Mouse (Mus musculus) forebrain, embryonic 14.5 days (tissue): ENCODE results near the gene Parp2. TPM values are rescaled to one million over a fixed set of nuclear protein-coding genes. Genes with fewer than 3 reads are reported as not detected.
"Not testable (repeated sequence)": the region's sequence is repeated elsewhere in the genome, so short reads cannot be mapped to it uniquely, and the experiment has no call there.

ENCODE experiments used
- ATAC-seq: fragments of 200-750 bp; cut with Nextera tagmentation; 2 replicates; pipeline ENCODE4 v1.8.0; 2017; ENCODE audit warnings: mild to moderate bottlenecking, moderate library complexity
- DNase-seq: peaks from one replicate; pipeline ENCODE4 v3.0.0-alpha.2; 2015; ENCODE audit warnings: low spot score
- H3K27ac ChIP-seq: fragments of 300-500 bp; sonication (generic); 2 replicates; pipeline ENCODE4 v1.5.1; 2014; ENCODE audit warnings: low read depth, mild to moderate bottlenecking, control low read depth, low read length, moderate library complexity
- H3K27me3 ChIP-seq: fragments of 300-500 bp; sonication (generic); replicated peaks from 2 replicates; pipeline ENCODE4 v1.6.1; 2014; ENCODE audit warnings: low read length, control low read depth, mixed read lengths; ENCODE audit not compliant: control insufficient read depth, insufficient read depth
- H3K36me3 ChIP-seq: fragments of 300-500 bp; sonication (generic); 2 replicates; pipeline ENCODE4 v1.6.1; 2014; ENCODE audit warnings: low read length, control low read depth; ENCODE audit not compliant: control insufficient read depth, insufficient read depth
- H3K4me1 ChIP-seq: fragments of 300-500 bp; sonication (generic); 2 replicates; pipeline ENCODE4 v1.6.1; 2014; ENCODE audit warnings: antibody characterized with exemption, low read length, control low read depth; ENCODE audit not compliant: control insufficient read depth, insufficient read depth
- H3K4me2 ChIP-seq: fragments of 300-500 bp; sonication (generic); 2 replicates; pipeline ENCODE4 v1.6.1; 2014; ENCODE audit warnings: mild to moderate bottlenecking, control low read depth, low read length
- H3K4me3 ChIP-seq: fragments of 300-500 bp; sonication (generic); 2 replicates; pipeline ENCODE4 v1.5.1; 2014; ENCODE audit warnings: low read depth, low read length, control low read depth
- H3K9ac ChIP-seq: fragments of 300-500 bp; sonication (generic); 2 replicates; pipeline ENCODE4 v1.6.1; 2014; ENCODE audit warnings: mild to moderate bottlenecking, low read length, control low read depth, moderate library complexity
- H3K9me3 ChIP-seq: fragments of 300-500 bp; sonication (generic); replicated peaks from 2 replicates; pipeline ENCODE4 v1.6.1; 2016; ENCODE audit warnings: low read length, control low read depth, mixed read lengths; ENCODE audit not compliant: control insufficient read depth
- WGBS: fragments of 180-500 bp; shearing (Covaris S2); extraction: QIAGEN DNeasy Blood & Tissue Kit; methylation state at CpG from one replicate; pipeline ENCODE4 v1.1.7; 2014; 5-methylcytosine and 5-hydroxymethylcytosine counted together
- polyA plus RNA-seq: library from polyadenylated mRNA; unstranded; fragments of >200 nt; fragmentation: Nextera tagmentation; extraction: Ambion mirVana; gene quantifications from 2 replicates; pipeline ENCODE4 v1.2.1, GENCODE M21; 2014

The Parp2 gene
- polyA plus RNA-seq, 1 experiment from 2014 or later: 58.7 TPM

DNA sequence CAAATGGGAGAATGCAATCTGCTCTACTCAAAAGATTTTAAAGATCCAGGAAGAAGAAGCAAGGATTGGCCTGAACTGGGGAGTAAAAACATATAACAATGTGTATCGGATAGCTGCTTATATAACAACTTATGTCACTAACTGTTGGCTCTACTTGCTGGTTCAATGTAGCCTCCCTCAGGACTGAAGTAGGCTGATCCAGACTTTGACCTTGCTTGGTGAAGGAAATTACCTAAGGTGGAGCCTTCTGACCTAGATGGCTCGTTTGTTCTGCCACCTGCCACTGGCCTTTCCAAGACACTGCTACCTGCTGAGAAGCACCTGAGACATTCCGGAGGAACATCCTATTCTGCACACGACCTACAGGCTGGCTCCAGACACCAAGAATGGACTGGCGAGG is 48.1 kb downstream of the Parp2 start:
- ATAC-seq (no peak), DNase-seq (no peak)
- no peaks in the 10 kb centered on the region for H3K9me3 ChIP-seq
- WGBS: 88% methylated on average over 5 of the region's 5 CpGs
- H3K4me2 ChIP-seq: no peak overlapping the region
- no peak overlapping the region for H3K9ac ChIP-seq
- no peaks in the 10 kb centered on the region for H3K4me1 ChIP-seq
- no peaks in the 10 kb centered on the region for H3K36me3 ChIP-seq
- H3K27me3 ChIP-seq: no peaks in the 10 kb centered on the region
- H3K27ac ChIP-seq: no peak overlapping the region
- H3K4me3 ChIP-seq: no peak overlapping the region

DNA sequence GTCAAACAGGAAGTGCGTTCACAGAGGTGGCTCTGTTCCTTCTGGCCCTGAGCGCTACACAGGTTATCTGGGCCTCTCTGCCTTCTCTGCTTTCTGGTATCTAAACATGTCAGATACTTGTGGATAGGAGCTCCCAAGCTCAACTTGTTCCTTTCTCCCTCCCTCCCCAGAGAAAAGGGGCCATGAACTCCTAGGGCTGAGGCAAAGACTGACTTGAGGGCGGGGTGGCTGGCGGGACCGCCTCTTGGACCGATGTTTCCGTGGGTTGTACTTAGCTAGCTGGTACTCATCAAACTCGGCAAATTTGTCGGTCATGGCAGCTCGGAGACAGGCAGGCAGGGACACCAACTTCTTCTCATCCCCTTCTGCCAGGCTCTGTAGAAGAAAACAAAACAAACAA is 55.0 kb downstream of the Parp2 start:
- no peaks in the 10 kb centered on the region for H3K9me3 ChIP-seq
- no peak for ATAC-seq
- DNase-seq: no peak
- H3K4me1 ChIP-seq: no peaks in the 10 kb centered on the region
- H3K4me2 ChIP-seq: no peak overlapping the region
- no peak overlapping the region for H3K9ac ChIP-seq
- 93% methylated on average over 10 of the region's 10 CpGs for WGBS
- no peaks in the 10 kb centered on the region for H3K36me3 ChIP-seq
- H3K4me3 ChIP-seq: no peak overlapping the region
- no peaks in the 10 kb centered on the region for H3K27me3 ChIP-seq
- H3K27ac ChIP-seq: no peak overlapping the region

DNA sequence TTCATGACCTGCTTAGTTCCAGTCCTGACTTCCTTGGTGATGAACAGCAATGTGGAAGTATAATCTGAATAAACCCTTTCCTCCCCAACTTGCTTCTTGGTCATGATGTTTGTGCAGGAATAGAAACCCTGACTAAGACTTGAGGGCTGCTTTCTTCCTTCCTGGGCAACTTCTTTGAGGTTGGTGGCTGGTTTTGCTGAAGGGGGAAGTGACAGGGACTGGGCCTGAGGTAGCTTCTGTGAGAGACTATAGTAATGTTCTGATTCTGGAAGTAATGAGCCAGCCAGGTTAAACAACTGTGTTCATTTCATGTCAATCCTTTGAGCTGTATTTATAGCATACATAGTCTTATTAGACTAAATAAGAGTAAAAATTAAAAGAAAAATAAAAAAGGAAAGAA is 57.4 kb downstream of the Parp2 start:
- not testable (repeated sequence) for H3K9me3 ChIP-seq, H3K36me3 ChIP-seq, H3K27me3 ChIP-seq, H3K4me1 ChIP-seq, DNase-seq, H3K4me3 ChIP-seq, H3K9ac ChIP-seq, H3K27ac ChIP-seq, H3K4me2 ChIP-seq, ATAC-seq

DNA sequence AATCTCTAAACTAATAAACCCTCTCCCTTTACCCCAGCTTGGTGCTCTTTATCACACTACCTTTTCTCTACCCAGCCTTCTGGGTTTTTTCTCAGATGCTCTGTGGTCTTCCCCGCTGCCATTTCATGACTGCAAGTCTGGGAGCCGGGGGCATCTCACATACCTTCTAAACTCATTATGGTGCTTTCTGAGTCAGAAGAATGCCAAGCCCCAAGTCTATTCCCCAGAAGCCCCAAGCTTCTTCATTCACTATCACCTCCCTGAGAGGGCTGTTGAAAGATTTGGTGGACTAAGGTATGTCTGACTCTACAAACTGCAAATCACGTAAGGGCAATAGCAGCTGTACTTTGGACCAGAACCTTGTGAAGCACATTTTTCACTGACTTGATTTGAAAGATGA is 59.3 kb downstream of the Parp2 start:
- 98% methylated on average over 3 of the region's 3 CpGs for WGBS
- ATAC-seq (no peak), DNase-seq (no peak)
- Histone ChIP-seq H3K9me3 (no peaks in the 10 kb centered on the region), H3K27ac (no peak overlapping the region), H3K4me3 (no peak overlapping the region), H3K4me2 (no peak overlapping the region), H3K27me3 (no peaks in the 10 kb centered on the region), H3K4me1 (peaks cover 3% of the 10 kb centered on the region; the same call in 1 of the 2 replicates), H3K36me3 (no peaks in the 10 kb centered on the region), H3K9ac (no peak overlapping the region)

DNA sequence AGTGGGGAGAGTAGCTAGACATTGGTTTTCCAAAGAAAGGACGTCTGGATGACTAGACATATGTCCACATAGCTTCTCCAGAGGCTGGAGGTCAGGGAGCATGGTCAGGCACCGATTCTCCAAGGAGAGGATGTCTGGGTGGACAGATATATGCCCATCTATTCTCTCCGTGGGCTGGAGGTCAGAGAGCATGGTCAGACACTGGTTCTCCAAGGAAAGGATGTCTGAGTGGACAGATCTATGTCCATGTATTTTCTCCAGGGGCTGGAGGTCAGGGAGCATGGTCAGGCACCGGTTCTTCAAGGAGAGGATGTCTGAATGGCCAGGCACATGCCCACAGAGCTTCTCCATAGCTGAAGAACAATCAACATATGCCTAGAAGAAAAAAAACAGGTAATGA is 60.6 kb downstream of the Parp2 start:
- no peaks in the 10 kb centered on the region for H3K9me3 ChIP-seq
- no peak overlapping the region for H3K4me3 ChIP-seq
- WGBS: 83% methylated on average over 4 of the region's 4 CpGs
- no peak for DNase-seq
- no peaks in the 10 kb centered on the region for H3K27me3 ChIP-seq
- ATAC-seq: no peak
- H3K9ac ChIP-seq: no peak overlapping the region
- H3K4me1 ChIP-seq: peaks cover 3% of the 10 kb centered on the region; the same call in 1 of the 2 replicates
- H3K36me3 ChIP-seq: no peaks in the 10 kb centered on the region
- H3K4me2 ChIP-seq: no peak overlapping the region
- no peak overlapping the region for H3K27ac ChIP-seq

DNA sequence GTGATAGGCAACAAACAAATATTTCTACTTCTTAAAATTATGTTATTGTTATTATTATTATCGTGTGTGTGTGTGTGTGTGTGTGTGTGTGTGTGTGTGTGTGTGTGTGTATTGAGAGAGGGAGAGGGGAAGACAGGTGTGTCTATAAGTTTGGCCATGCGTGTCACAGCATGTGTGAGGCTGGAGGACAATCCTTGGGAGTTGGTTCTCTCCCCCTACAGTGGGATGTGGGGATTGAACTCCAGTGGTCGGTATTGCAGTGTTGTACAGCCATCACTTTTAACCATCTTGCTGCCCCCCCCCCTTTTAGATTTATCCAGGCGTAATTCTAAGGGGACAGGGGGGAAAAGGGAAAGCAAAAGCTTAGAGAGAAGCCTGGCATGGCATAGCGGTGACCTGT is 61.0 kb downstream of the Parp2 start:
- Histone ChIP-seq H3K4me1 (peaks cover 3% of the 10 kb centered on the region; the same call in 1 of the 2 replicates), H3K9me3 (no peaks in the 10 kb centered on the region), H3K4me2 (no peak overlapping the region), H3K9ac (no peak overlapping the region), H3K36me3 (no peaks in the 10 kb centered on the region), H3K27me3 (no peaks in the 10 kb centered on the region), H3K27ac (no peak overlapping the region), H3K4me3 (no peak overlapping the region)
- ATAC-seq: no peak
- 88% methylated on average over 5 of the region's 5 CpGs for WGBS
- DNase-seq: no peak

DNA sequence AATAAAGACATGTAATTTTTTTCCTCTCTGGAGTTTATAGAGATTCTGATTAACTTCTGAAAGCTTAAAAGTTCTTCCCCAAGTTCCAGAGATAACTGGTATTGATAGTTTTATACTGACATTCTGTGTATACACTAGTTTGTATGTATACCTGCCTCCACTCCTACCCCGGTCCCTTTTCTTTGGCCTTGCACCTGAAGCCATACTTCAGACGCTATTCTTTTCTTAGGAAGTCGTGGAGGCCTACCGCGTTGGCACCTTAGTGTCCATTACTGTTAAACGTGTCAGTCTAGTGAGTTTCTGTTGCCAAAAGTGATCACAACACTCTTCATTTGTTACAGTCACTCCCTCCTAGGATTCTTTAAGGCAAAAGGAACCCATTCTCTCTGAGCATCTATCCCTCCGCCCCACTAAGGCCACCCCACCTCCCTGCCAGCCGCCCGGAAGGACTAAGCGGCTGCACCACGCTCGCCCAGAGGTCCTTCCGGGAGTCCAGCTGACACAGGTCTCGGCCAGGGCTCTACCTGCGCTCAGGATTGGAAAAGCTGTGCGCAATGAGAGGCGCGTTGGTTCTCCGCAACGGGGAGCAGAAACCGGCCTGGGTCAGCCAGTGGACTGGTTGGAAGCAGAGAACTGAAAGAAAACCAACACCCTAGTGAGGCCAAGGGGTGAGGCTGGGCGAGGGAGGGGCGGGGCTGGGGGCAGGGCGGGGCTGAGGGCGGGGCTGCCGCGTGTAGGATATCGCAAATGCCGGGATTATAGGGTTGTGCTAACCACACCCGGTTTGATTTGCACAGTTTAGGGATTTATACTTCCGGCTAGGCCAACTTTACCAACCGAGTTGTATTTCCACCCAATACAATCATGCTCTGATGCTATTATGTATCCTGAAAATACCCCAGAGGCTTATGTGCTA is 62.5 kb downstream of the Parp2 start, which contains the start of gene Tep1:
Gene Tep1 (minus strand): TSS at position 672 of the 916 bp plus-strand sequence.
- ATAC-seq: peak; percentile 89
- Histone ChIP-seq H3K9me3 (no peaks in the 10 kb centered on the region), H3K9ac (peak within 1 kb of the TSS; percentile 50), H3K4me2 (peak within 1 kb of the TSS; percentile 54), H3K4me1 (peaks cover 3% of the 10 kb centered on the region; the same call in 1 of the 2 replicates), H3K4me3 (peak within 1 kb of the TSS; percentile 31), H3K27ac (no peak within 1 kb of the TSS), H3K27me3 (no peaks in the 10 kb centered on the region), H3K36me3 (no peaks in the 10 kb centered on the region)
- 7% methylated on average over 32 of the region's 32 CpGs for WGBS
- peak; percentile 32 for DNase-seq

DNA sequence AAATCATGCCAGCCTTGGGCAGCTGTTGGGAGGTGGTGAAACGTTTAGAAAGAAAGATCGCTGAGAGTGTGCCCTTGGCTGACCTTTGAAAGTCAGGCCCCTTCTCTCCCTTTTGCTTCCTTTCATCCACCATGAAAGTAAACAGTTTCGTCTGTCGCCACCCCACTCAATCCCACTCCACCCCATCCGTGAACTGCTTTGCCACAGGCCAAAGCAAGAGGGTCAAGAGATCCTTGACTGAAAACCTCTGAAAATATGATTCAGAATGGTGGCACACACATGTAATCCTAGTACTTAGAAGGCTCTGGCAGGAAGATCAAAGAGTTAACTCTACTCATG is 63.1 kb downstream of the Parp2 start:
- Histone ChIP-seq H3K4me1 (peaks cover 3% of the 10 kb centered on the region; the same call in 1 of the 2 replicates), H3K9ac (peak overlapping the region; percentile 50), H3K36me3 (no peaks in the 10 kb centered on the region), H3K9me3 (no peaks in the 10 kb centered on the region), H3K4me3 (peak overlapping the region; percentile 31), H3K27ac (no peak overlapping the region), H3K4me2 (peak overlapping the region; percentile 54), H3K27me3 (no peaks in the 10 kb centered on the region)
- no peak for DNase-seq
- ATAC-seq: no peak
- 44% methylated on average over 5 of the region's 5 CpGs for WGBS
